Mouse (Mus musculus): ENCODE data around the gene Psmb4. TPM values are rescaled to one million over a fixed set of nuclear protein-coding genes. Genes with fewer than 3 reads are reported as not detected.
"Not testable (repeated sequence)": the region's sequence is repeated elsewhere in the genome, so short reads cannot be mapped to it uniquely, and the experiment has no call there.

The Psmb4 gene
- total RNA-seq, 2 experiments from 2014 or later, result 240 to 255 TPM

DNA sequence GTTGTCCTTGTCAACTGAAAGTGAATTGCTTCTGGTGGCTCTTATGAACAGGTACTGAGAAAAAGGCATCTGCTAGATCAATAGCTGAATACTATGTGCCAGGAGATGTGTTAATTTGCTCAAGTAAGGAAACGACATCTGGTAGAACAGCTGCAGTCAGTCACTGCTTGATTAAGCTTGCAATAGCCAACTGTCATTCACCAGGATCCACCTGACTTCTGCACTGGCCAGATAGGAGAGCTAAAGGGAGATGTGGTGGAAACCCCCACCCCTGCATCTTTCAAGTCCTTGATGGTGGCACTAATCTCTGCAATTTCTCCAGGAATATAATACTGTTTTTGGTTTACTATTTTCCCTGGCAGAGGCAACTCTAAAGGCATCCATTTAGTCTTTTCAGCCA, 19.7 kb upstream of the Psmb4 start:
- DNase-seq, result no peak

DNA sequence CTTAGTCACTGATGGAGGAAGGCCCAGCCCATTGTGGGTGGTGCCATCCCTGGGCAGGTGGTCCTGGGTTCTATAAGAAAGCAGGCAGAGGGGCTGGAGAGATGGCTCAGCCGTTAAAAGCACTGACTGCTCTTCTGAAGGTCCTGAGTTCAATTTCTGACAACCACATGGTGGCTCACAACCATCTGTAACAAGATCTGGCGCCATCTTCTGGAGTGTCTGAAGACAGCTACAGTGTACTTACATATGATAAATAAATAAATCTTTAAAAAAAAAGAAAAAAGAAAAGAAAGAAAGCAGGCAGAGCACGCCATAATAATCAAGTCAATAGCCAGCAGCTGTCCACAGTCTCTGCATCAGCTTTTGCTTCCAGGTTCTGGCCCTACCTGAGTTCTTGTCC, 18.0 kb upstream of the Psmb4 start:
- DNase-seq, result not testable (repeated sequence)

- peak; percentile 64 for DNase-seq
These were observed 16.0 kb upstream of the Psmb4 start for GRCm38 (mm10) chr3:94902747-94903146.

DNA sequence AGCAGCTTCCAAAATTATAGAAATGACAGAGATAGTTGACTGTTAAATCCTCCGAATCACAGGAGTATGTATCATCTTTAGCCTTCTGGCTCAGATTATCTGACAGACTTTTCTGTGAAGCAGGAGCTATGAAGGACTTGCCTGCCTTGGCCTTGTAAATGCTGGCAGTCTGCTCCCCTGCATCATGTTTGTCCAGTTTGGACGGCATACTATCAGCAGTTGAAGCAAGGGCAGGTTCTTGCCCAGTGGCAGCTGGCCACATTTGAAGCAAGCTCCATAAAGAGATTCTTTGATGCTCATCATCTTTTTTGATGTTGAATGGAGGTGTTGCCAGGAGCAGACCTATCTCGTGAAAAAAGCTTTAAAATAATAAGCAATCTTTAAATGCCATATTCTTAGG, 7.3 kb upstream of the Psmb4 start:
- no peak for DNase-seq

DNA sequence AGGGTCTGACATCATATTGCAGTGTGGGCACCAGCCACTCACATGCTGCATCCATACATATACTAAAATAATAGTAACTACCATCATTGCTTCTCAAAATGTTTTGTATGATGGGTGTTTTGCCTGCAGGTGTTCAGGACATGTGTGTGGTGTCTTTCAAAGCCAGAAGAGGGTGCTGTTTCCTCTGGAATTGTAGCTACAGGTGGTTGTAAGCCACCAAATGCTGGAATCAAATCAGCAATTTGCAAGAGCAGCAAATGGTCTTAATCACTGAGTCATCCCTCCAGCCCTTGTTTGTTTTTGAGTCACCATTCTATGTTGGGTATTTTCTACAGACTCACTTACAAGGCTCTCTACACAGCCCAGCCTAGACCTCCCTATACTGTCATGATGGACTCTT, 1.8 kb upstream of the Psmb4 start:
- no peak for DNase-seq

DNA sequence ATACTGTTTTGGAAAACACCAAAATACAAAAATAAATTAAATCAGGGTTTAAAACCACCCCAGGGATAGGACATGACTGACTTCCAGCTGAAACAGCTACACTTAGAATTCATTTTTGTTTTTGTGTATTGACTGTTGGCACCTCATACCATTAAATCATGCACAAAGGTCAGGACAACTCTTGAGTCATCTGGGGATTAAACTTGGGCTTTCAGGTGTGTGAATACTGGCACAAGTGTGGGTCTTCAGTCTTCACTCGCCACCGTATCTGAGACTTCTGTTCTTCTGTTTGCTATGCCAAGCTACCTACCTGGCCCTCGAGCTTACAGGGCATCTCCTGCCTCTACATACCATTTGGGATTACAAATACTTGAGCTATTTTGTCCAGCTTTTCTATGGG, 4.2 kb downstream of the Psmb4 start:
- no peak for DNase-seq

- no peak for DNase-seq
These were observed 4.9 kb downstream of the Psmb4 start for GRCm38 (mm10) chr3:94881840-94882239.

DNA sequence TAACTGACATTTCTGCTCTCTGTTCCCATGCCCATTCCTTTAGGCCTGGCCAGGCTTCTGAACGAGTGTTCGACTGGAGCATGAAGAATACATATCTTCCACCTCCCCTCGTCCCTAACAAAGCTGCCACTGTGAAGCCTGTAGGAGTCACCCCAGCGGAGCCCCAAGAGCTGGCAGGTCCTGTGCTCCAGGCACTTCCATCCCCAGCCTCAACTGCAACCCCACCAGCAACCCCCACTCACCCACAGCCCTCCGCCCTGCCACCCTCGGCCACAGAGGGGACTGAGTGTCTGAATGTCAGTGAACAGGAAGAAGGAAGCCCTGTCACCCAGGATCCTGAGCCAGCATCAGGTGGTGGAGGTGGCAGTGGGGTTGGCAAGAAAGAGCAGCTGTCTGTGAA, 8.1 kb downstream of the Psmb4 start:
- DNase-seq, result no peak

- DNase-seq, result no peak
These were observed 17.8 kb downstream of the Psmb4 start for GRCm38 (mm10) chr3:94869011-94869410.

DNA sequence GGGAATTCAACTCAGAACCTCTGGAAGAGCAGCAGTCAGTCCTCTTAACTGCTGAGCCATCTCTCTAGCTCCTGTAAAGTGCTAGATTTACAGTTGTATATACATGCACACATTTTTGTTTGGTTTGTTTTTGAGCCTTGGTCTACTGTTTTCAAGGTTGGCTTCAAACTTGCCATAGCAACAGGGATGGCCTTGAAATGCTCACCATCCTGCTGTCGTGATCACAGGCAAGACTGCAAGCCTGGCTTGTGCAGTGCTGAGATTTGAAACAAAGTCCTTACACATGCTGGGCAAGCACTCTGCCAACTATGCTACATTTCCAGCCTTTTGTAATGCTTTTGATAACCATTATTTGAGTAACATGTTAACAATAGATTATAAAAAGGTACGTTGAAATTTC, 27.3 kb downstream of the Psmb4 start:
- DNase-seq, result no peak

- no peak for DNase-seq
These were observed 34.5 kb downstream of the Psmb4 start for GRCm38 (mm10) chr3:94852215-94852614.

DNA sequence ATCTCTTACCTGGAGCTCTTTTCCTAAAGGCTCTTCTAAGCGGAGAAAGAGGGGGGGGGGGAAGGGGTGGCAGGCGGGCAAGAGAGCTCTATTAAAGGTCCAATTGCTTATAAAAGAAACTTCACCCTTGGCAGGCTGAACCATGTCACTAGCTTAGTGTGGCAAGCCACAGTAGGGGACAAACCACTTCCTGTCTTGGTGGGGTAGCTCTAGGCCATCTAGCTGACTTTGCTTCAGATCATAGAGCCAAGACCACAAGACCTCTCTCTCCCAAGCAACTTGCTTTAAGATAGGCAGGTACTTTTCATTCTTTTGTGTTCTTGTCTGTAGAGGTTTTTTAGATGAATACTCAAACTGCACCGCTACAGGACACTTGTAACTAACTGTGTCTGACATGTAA, 35.0 kb downstream of the Psmb4 start:
- DNase-seq, result no peak

GRCm38 (mm10) chr3:94849338-94849737, 37.4 kb downstream of the Psmb4 start:
- DNase-seq, result peak; percentile 71

DNA sequence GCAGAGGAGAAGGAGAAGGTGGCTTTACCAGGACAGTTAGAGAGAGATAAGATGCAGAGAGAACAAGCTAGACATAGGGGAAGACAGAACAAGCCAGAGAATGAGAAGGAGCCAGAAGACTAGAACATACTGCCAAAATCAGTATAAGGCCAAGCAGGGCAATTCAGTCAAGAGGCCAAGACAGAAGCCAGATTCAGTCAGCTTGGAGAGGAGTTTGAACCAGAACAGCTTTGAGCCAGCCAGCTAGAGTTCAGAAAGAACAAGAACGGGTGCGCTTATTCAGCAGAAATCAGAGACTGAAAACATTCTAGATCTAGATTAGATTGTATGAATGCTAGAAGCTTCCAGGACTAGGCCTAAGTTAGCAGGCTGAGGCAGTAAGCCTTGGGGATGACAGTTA, 39.4 kb downstream of the Psmb4 start:
- DNase-seq, result no peak

DNA sequence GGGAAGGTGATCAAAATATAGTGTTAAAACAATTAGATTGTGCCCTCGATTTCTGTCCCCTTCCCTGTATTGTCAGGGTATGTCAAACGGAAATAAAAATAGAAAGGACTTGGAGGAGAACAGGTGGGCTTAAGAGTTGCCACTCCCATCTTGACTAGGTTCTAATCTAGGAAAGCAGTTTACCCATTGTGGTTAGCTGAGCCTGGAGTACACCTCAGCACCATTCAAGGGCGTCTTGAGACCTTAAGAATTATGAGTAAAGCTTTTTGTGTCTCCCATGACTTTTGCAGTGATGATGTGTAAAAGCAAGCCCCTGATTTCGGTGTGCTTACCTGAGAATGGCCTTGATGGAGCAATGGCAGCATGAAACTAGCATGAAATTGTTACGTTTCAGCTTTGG, 47.7 kb downstream of the Psmb4 start:
- DNase-seq, result no peak

DNA sequence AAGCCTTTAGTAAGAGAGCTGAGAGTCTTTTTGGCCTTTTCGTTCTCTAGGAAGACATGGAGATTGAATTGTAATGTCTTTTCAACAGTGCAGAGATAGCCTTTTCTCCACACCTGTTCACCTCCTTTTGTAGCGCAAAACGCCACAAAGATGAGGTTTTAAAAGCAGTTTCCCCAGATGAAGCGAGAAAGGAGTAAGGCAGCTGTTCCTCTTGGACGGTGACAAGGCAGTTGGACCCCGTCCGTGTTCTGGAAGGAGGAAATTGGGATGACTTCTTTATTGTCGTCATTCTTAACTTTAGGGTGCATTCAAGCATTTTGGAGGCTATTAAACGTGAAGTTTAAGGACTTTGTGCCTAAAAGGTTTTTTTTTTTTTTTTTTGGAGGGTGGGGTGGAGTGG, 48.1 kb downstream of the Psmb4 start:
- DNase-seq, result peak; percentile 23

GRCm38 (mm10) chr3:94837959-94838496, 48.7 kb downstream of the Psmb4 start:
- peak; percentile 79 for DNase-seq

GRCm38 (mm10) chr3:94837183-94837890, 49.4 kb downstream of the Psmb4 start, which contains the start of gene Pogz:
Gene Pogz, plus strand, starts transcription at chr3:94837567.
- DNase-seq, result peak; percentile 95

DNA sequence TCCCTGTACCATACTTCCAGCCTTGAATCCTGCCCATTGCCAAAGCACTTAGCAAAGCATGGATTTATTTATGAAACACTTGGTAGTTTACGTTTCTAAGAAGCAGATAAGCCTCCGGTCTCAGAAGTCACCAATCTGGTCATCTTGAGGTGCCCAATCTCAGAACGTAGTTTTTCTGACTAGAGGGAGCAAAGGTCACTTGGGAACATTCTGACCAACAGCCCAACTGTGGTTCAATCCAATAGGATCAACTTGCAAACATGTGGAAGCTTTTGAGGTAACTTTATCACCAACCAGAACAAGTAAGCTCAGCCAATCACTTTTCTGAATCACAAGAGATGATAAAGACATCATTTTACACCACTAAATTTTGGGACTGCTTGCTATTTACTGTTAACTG, 51.4 kb downstream of the Psmb4 start:
- DNase-seq, result no peak

Other genes with a start within 250 kb of the Psmb4 start
- not detected for gene Gm10972, start 243.8 kb downstream of the Psmb4 start, total RNA-seq (2021)
- gene Tuft1, start 228.1 kb downstream of the Psmb4 start, total RNA-seq (2021), result 1 to 10 TPM; 1.1 to 1.2 TPM
- 1 to 10 TPM in 1 of 2 experiments, under 1 TPM in 1; 0.54 to 2.0 TPM for gene Selenbp2, start 193.4 kb downstream of the Psmb4 start, total RNA-seq (2021)
- under 1 TPM; 0.29 to 0.38 TPM for gene Cgn, start 100.5 kb downstream of the Psmb4 start, total RNA-seq (2021)
- gene Pogz, start 49.4 kb downstream of the Psmb4 start, total RNA-seq (2021), result 10 to 100 TPM; 23.9 to 27.8 TPM
- 1 to 10 TPM; 8.3 to 8.6 TPM for gene Selenbp1, start 46.1 kb upstream of the Psmb4 start, total RNA-seq (2021)
- 10 to 100 TPM in 1 of 2 experiments, 1 to 10 TPM in 1; 7.6 to 11.5 TPM for gene Rfx5, start 67.1 kb upstream of the Psmb4 start, total RNA-seq (2021)
- 10 to 100 TPM; 31.0 to 32.7 TPM for gene Pi4kb, start 87.8 kb upstream of the Psmb4 start, total RNA-seq (2021)
- gene Zfp687, start 128.5 kb upstream of the Psmb4 start, total RNA-seq (2021), result 10 to 100 TPM; 20.2 to 22.6 TPM
- 100 to 1,000 TPM; 167 to 176 TPM for gene Psmd4, start 155.7 kb upstream of the Psmb4 start, total RNA-seq (2021)
- gene Pip5k1a, start 220.0 kb upstream of the Psmb4 start, total RNA-seq (2021), result 10 to 100 TPM; 20.1 to 22.8 TPM
- 10 to 100 TPM; 41.0 to 49.1 TPM for gene Vps72, start 224.1 kb upstream of the Psmb4 start, total RNA-seq (2021)
- gene Tmod4, start 237.5 kb upstream of the Psmb4 start, total RNA-seq (2021), result 100 to 1,000 TPM; 423 to 469 TPM
- 10 to 100 TPM; 35.5 to 40.8 TPM for gene Scnm1, start 247.1 kb upstream of the Psmb4 start, total RNA-seq (2021)
- gene Lysmd1, start 247.1 kb upstream of the Psmb4 start, total RNA-seq (2021), result 1 to 10 TPM; 6.0 to 6.7 TPM